Mouse (Mus musculus): ENCODE results near the gene Tpm1. TPM values are rescaled to one million over a fixed set of nuclear protein-coding genes. Genes with fewer than 3 reads are reported as not detected.

Gene Tpm1
- polyA plus RNA-seq, 2 experiments, result 643 to 728 TPM

DNA sequence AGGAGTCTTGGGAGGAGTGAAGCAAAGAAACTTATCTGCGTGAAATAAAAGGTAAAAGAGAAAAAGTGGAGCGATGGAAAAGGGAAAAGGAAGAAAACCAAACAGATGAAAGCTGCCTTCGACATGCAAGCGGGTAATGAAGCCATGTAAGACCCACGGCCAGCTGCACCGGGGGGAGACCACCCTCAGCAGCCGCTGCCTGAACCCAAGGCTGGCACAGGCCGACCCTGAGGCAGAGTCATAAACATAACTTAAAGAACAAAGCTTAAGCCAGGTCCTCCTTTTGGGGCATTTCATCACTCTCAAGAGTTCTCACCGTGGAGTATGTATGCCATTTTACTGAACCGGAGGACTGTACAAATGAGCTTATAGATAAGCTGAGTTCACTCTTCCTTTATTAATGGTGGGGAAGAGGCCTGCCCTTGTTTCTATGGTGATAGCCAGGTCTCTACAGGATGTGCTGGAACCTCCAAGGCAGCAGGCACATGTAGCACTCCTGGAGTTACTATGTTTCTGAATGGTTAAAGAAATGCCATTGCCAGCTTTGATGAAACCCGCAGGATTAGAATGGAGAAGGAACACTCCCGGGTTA, 21.0 kb downstream of the Tpm1 start:
- no peak overlapping the region for H3K4me3 ChIP-seq (replicated peaks; ENCODE audit: low read length)
- H3K36me3 ChIP-seq (ENCODE audit: control insufficient read depth, insufficient read depth, low read length), result peaks cover 98% of the 10 kb centered on the region
- no peak overlapping the region for H3K4me2 ChIP-seq (replicated peaks; ENCODE audit: low read depth, low read length, severe bottlenecking)
- DNase-seq (ENCODE audit: low spot score), result no peak
- no peaks in the 10 kb centered on the region for H3K9me3 ChIP-seq (ENCODE audit: control insufficient read depth, low read length)
- H3K27ac ChIP-seq (replicated peaks; ENCODE audit: low read depth, low read length), result no peak overlapping the region
- WGBS, result 86% methylated on average over 12 of the region's 12 CpGs
- TF ChIP-seq POLR2A (IDR thresholded peaks at IDR 0.05; ENCODE audit: borderline replicate concordance, extremely low read depth, insufficient read depth, insufficient read length), result no peak
- no peaks in the 10 kb centered on the region for H3K27me3 ChIP-seq (ENCODE audit: control insufficient read depth, insufficient read depth, low read length)
- ATAC-seq (ENCODE audit: low FRiP score, low read depth), result no peak
- no peak overlapping the region for H3K9ac ChIP-seq (ENCODE audit: low read depth, low read length, severe bottlenecking)
- H3K4me1 ChIP-seq (ENCODE audit: control insufficient read depth, insufficient read depth, low read length), result no peaks in the 10 kb centered on the region

DNA sequence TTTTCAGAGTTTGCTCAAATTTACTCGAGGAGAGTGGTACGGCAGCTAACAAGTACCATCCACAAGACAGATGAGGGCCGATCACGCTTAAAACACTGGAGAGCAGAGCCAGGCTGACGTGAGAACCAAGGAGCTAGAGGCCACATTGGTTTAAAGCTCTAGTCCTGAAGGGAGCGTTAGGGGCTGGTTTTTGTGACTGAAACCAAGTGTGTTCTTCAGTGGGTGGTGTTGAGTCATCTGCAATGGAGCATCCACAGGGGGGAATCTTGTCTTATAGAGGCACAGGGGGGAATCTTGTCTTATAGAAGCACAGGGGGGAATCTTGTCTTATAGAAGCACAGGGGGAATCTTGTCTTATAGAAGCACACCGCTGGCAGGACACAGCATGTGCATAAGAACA, 22.3 kb downstream of the Tpm1 start:
- DNase-seq (ENCODE audit: low spot score), result no peak
- H3K36me3 ChIP-seq (ENCODE audit: control insufficient read depth, insufficient read depth, low read length), result peaks cover 94% of the 10 kb centered on the region

DNA sequence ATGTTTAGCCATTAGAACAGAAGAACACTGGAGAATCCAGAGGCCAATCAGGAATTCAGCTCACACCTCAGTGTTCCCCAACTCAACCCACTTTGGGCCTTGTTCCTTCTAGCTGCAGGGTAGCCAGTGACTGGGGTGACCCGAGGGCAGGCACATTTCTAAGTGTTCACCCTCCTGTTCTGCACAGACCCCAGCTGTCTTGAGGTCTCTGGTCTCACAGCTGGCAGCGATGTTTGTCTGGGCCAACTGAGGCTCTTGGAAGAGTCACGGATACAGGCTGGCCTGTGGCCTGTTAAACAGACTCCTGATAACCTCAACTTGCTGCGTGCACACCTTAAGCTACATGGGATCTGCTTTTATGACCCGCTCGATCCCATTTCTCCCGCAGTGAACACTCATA, 23.1 kb downstream of the Tpm1 start:
- DNase-seq (ENCODE audit: low spot score) (no peak), ATAC-seq (ENCODE audit: low FRiP score, low read depth) (no peak)
- H3K27ac ChIP-seq (replicated peaks; ENCODE audit: low read depth, low read length), result no peak overlapping the region
- no peak overlapping the region for H3K9ac ChIP-seq (ENCODE audit: low read depth, low read length, severe bottlenecking)
- H3K9me3 ChIP-seq (ENCODE audit: control insufficient read depth, low read length), result no peaks in the 10 kb centered on the region
- H3K4me3 ChIP-seq (replicated peaks; ENCODE audit: low read length), result no peak overlapping the region
- 91% methylated on average over 7 of the region's 7 CpGs for whole genome bisulfite sequencing
- H3K27me3 ChIP-seq (ENCODE audit: control insufficient read depth, insufficient read depth, low read length), result no peaks in the 10 kb centered on the region
- no peak overlapping the region for H3K4me2 ChIP-seq (replicated peaks; ENCODE audit: low read depth, low read length, severe bottlenecking)
- no peaks in the 10 kb centered on the region for H3K4me1 ChIP-seq (ENCODE audit: control insufficient read depth, insufficient read depth, low read length)
- H3K36me3 ChIP-seq (ENCODE audit: control insufficient read depth, insufficient read depth, low read length), result peaks cover 94% of the 10 kb centered on the region
- TF ChIP-seq POLR2A (IDR thresholded peaks at IDR 0.05; ENCODE audit: borderline replicate concordance, extremely low read depth, insufficient read depth, insufficient read length), result no peak

More for the DNA sequence above, 22.3 kb downstream of the Tpm1 start:
- H3K4me2 ChIP-seq (replicated peaks; ENCODE audit: low read depth, low read length, severe bottlenecking), result no peak overlapping the region
- no peaks in the 10 kb centered on the region for H3K4me1 ChIP-seq (ENCODE audit: control insufficient read depth, insufficient read depth, low read length)
- H3K9ac ChIP-seq (ENCODE audit: low read depth, low read length, severe bottlenecking), result no peak overlapping the region
- no peak for ATAC-seq (ENCODE audit: low FRiP score, low read depth)
- no peaks in the 10 kb centered on the region for H3K27me3 ChIP-seq (ENCODE audit: control insufficient read depth, insufficient read depth, low read length)
- H3K27ac ChIP-seq (replicated peaks; ENCODE audit: low read depth, low read length), result no peak overlapping the region
- no peak for TF ChIP-seq POLR2A (IDR thresholded peaks at IDR 0.05; ENCODE audit: borderline replicate concordance, extremely low read depth, insufficient read depth, insufficient read length)
- no peaks in the 10 kb centered on the region for H3K9me3 ChIP-seq (ENCODE audit: control insufficient read depth, low read length)
- H3K4me3 ChIP-seq (replicated peaks; ENCODE audit: low read length), result no peak overlapping the region
- WGBS, result 91% methylated on average over 7 of the region's 7 CpGs

DNA sequence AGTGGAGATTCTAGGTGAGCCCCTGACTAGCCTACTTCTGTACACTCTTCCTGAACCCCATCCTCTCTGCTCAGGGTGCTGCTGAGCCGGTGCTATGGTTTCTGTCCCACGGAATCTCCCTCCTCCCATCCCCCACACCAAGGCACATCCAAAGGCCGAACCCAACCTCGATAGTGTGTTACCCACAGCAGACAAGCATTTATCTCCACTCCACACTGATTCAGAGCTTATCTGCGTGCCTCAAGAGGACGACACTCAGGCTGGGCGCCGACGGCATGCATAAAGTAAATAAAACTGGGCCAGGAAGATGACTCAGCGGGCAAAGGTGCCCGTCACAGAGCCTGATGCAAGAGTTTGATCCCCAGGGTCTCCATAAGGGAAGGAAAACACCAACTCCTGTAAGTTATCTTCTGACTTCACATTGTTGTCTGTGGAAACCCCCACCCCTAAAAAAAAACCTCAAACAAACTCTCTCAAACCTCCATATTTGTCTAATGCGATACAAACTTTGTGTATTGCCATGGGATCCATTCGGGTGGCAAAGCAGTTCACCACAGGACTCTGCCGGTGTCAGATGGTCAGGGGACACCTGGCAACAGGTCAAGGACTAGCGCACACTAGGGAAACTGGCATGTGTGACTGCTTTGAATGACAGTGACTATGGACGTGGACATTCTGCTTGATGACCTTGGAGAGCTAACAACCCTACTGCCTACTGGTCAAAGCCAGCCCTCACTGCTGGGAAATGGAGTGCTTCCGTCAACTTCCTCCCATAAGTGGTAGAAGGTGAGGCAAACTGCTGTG, 24.1 kb downstream of the Tpm1 start:
- no peak overlapping the region for H3K27ac ChIP-seq (replicated peaks; ENCODE audit: low read depth, low read length)
- H3K9me3 ChIP-seq (ENCODE audit: control insufficient read depth, low read length), result no peaks in the 10 kb centered on the region
- no peak for TF ChIP-seq POLR2A (IDR thresholded peaks at IDR 0.05; ENCODE audit: borderline replicate concordance, extremely low read depth, insufficient read depth, insufficient read length)
- H3K36me3 ChIP-seq (ENCODE audit: control insufficient read depth, insufficient read depth, low read length), result peaks cover 89% of the 10 kb centered on the region
- H3K9ac ChIP-seq (ENCODE audit: low read depth, low read length, severe bottlenecking), result no peak overlapping the region
- whole genome bisulfite sequencing, result 93% methylated on average over 17 of the region's 17 CpGs
- no peaks in the 10 kb centered on the region for H3K4me1 ChIP-seq (ENCODE audit: control insufficient read depth, insufficient read depth, low read length)
- DNase-seq (ENCODE audit: low spot score) (no peak), ATAC-seq (ENCODE audit: low FRiP score, low read depth) (no peak)
- no peaks in the 10 kb centered on the region for H3K27me3 ChIP-seq (ENCODE audit: control insufficient read depth, insufficient read depth, low read length)
- H3K4me3 ChIP-seq (replicated peaks; ENCODE audit: low read length), result no peak overlapping the region
- H3K4me2 ChIP-seq (replicated peaks; ENCODE audit: low read depth, low read length, severe bottlenecking), result no peak overlapping the region

DNA sequence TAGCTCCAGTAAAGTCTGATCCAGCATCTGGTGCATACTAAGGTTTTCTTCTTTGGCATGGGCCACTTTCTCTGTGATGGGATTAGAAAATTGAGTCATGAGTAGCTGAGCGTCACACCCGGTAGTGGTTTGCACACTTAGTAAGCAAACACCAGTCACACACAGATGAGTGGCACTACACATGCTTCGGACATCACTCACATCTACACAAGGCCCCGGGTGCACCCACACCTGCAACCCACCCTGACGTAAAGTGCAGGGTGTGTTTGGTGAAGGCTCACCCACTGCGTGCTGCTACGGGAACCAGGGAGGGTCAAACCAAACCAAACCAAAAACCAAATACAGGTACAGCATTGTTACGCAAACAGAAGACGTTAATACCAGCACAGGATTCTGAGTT, 25.8 kb downstream of the Tpm1 start:
- H3K4me2 ChIP-seq (replicated peaks; ENCODE audit: low read depth, low read length, severe bottlenecking), result no peak overlapping the region
- no peaks in the 10 kb centered on the region for H3K27me3 ChIP-seq (ENCODE audit: control insufficient read depth, insufficient read depth, low read length)
- no peak overlapping the region for H3K9ac ChIP-seq (ENCODE audit: low read depth, low read length, severe bottlenecking)
- ATAC-seq (ENCODE audit: low FRiP score, low read depth), result no peak
- no peaks in the 10 kb centered on the region for H3K4me1 ChIP-seq (ENCODE audit: control insufficient read depth, insufficient read depth, low read length)
- no peak for DNase-seq (ENCODE audit: low spot score)
- TF ChIP-seq POLR2A (IDR thresholded peaks at IDR 0.05; ENCODE audit: borderline replicate concordance, extremely low read depth, insufficient read depth, insufficient read length), result no peak
- H3K9me3 ChIP-seq (ENCODE audit: control insufficient read depth, low read length), result no peaks in the 10 kb centered on the region
- H3K36me3 ChIP-seq (ENCODE audit: control insufficient read depth, insufficient read depth, low read length), result peaks cover 71% of the 10 kb centered on the region
- WGBS, result 93% methylated on average over 9 of the region's 9 CpGs
- no peak overlapping the region for H3K4me3 ChIP-seq (replicated peaks; ENCODE audit: low read length)
- H3K27ac ChIP-seq (replicated peaks; ENCODE audit: low read depth, low read length), result no peak overlapping the region

Data from limb, embryonic 14.5 days (tissue).